Mouse (Mus musculus): ENCODE measurements around the gene Ceacam1.
"Not testable (repeated sequence)": the region's sequence is repeated elsewhere in the genome, so short reads cannot be mapped to it uniquely, and the experiment has no call there.

The Ceacam1 gene

GRCm38 (mm10) chr7:25439978-25440815, 37.2 kb downstream of the Ceacam1 start:
- no peak for DNase-seq (ENCODE audit: low read depth)

- DNase-seq (ENCODE audit: low read depth): no peak
Measured at GRCm38 (mm10) chr7:25439124-25439822, 38.1 kb downstream of the Ceacam1 start.

GRCm38 (mm10) chr7:25436704-25437103, 40.7 kb downstream of the Ceacam1 start:
- no peak for DNase-seq (ENCODE audit: low read depth)

- DNase-seq (ENCODE audit: low read depth): no peak
Measured at GRCm38 (mm10) chr7:25436226-25436625, 41.2 kb downstream of the Ceacam1 start.

GRCm38 (mm10) chr7:25435546-25435851, 41.9 kb downstream of the Ceacam1 start:
- no peak for DNase-seq (ENCODE audit: low read depth)

- no peak for DNase-seq (ENCODE audit: low read depth)
Measured at GRCm38 (mm10) chr7:25434654-25435545, 42.5 kb downstream of the Ceacam1 start.

- DNase-seq (ENCODE audit: low read depth): no peak
Measured at GRCm38 (mm10) chr7:25433781-25434560, 43.4 kb downstream of the Ceacam1 start.

GRCm38 (mm10) chr7:25433007-25433541, 44.3 kb downstream of the Ceacam1 start:
- no peak for DNase-seq (ENCODE audit: low read depth)

GRCm38 (mm10) chr7:25432381-25432780, 45.0 kb downstream of the Ceacam1 start:
- no peak for DNase-seq (ENCODE audit: low read depth)

- DNase-seq (ENCODE audit: low read depth): no peak
Measured at GRCm38 (mm10) chr7:25429886-25430784, 47.3 kb downstream of the Ceacam1 start.

GRCm38 (mm10) chr7:25428321-25428720, 49.1 kb downstream of the Ceacam1 start:
- DNase-seq (ENCODE audit: low read depth): no peak

GRCm38 (mm10) chr7:25427144-25427543, 50.3 kb downstream of the Ceacam1 start:
- no peak for DNase-seq (ENCODE audit: low read depth)

- not testable (repeated sequence) for DNase-seq (ENCODE audit: low read depth)
Measured at GRCm38 (mm10) chr7:25426380-25426779, 51.0 kb downstream of the Ceacam1 start.

GRCm38 (mm10) chr7:25424429-25424828, 53.0 kb downstream of the Ceacam1 start:
- DNase-seq (ENCODE audit: low read depth): peak; percentile 71

- no peak for DNase-seq (ENCODE audit: low read depth)
Measured at GRCm38 (mm10) chr7:25422286-25422841, 55.0 kb downstream of the Ceacam1 start.

GRCm38 (mm10) chr7:25419943-25420342, 57.5 kb downstream of the Ceacam1 start:
- no peak for DNase-seq (ENCODE audit: low read depth)

GRCm38 (mm10) chr7:25419536-25419935, 57.9 kb downstream of the Ceacam1 start:
- no peak for DNase-seq (ENCODE audit: low read depth)

GRCm38 (mm10) chr7:25417597-25417996, 59.8 kb downstream of the Ceacam1 start:
- DNase-seq (ENCODE audit: low read depth): no peak

GRCm38 (mm10) chr7:25412833-25413441, 64.5 kb downstream of the Ceacam1 start, which contains the start of gene Cxcl17:
TSS of gene Cxcl17 (minus strand) at chr7:25412886.
- no peak for DNase-seq (ENCODE audit: low read depth)
